Mouse (Mus musculus) lung, postnatal 4 days (tissue): ENCODE results near the gene Piezo1.

ENCODE experiments used
- DNase-seq, 2 experiments: peaks; one replicate each; pipeline ENCODE4 v3.0.0; 2021

The Piezo1 gene

DNA sequence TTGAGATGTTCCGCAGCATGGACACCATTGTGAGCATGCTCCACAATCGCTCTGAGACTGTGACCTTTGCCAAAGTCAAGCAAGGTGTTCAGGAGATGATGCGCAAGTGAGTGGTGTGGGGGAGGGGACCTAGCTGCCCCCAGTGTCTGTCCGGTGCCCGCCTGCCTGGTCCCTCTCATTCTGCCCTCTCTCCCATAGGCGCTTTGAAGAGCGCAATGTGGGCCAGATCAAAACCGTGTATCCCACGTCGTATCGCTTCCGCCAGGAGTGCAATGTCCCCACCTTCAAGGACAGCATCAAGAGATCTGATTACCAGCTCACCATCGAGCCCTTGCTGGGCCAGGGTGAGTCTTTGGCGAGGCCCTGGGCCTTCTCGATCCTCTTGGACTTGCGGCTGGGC is 18.9 kb upstream of the Piezo1 start:
- DNase-seq = no peak

DNA sequence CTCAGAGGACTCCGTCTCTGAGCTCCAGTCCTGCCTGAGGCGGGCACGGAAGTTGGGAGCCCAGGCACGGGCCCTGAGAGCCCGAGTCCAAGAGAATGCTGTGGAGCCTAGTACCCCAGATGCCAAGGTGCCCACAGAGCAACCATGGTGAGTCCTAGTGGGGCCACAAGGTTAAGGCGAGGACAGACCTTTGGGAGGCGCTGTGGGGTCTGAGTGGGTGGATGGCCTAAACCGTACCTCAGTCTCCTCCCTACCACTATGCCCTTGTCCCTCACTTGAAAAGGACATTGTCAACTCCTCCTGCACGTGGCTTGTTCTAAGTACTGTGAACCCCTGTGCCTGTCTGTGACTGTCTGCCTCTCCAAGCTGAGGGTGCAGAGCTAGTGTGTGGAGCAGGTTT is 18.2 kb upstream of the Piezo1 start:
- DNase-seq = no peak

DNA sequence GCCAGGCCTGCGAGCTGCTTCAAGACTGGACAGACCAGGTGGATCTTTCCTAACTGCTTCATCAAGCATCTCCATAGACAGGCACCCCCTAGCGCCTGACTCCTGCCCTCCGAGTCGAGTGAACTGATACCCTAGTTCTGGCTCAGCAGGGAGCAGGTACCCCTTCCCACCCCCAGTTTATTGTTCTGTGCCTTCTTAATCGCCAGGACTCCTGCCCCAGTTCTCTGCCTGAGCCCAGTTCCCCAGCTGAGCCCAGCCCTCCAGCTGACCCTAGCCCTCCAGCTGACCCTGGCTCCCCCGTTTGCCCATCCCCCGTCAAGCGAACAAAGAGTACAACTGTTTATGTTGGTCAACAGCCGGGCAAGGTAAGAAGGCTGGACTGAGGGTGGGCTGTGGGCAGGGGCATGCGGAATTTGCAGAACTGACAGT is 17.8 kb upstream of the Piezo1 start:
- no peak for DNase-seq

DNA sequence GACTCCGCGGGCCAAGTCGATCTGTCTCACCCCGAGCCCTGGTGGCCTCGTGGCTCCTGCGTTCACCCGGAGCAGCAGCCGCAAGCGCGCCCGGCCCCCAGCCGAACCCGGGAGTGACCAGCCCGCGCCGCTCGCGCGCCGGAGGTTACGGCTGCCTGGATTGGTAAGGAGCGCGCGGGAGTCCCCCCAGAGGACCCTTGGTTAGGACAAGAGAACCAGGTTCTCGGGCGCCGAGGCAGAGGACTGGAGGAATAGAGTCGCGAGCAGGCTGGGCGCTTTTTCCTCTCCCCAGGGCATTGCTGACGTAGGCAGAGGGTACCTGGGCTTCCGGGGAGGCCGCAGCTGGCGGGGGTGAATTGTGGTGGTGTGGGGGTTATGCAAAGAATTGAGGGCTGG is 17.0 kb upstream of the Piezo1 start:
- DNase-seq = no peak

DNA sequence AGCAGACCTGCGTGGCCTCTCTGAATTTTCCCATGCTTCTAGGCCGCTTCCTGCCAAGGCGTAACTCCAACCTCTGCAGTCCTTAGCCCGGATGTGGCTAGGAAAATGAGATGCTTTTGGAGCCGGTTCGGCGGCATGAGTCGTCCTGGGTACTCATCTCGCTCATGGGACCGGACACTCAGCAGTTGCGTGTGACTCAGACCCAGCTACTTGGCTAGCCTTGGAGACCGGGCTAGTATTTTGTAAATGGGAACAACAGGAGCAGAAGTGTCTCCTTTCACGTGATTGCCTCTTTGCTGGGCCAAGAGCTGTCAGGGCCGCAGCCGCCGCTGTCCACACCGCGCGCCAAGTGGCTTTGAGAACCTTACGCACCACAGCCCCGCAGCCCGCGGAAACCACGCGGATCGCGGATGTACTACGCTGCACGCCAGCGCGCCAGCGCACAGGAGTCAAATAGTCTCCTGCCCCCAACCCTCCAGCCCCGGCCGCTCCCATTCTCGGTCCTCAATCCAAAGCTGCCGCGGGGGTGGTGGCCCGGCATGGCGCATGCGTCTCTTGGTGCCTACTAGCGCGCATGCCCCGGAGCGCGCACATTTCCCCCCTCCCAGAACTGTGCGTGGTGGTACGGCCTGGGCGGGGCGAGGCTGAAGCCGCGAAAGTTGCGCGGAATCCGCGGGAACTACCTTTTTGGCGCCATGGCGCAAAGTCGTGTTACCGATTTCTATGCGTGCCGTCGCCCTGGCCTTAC is 16.4 kb upstream of the Piezo1 start, which contains the start of gene Cdt1:
Gene Cdt1 (plus strand): TSS at position 655 of the 748 bp plus-strand sequence.
- peak; percentile 97 for DNase-seq

DNA sequence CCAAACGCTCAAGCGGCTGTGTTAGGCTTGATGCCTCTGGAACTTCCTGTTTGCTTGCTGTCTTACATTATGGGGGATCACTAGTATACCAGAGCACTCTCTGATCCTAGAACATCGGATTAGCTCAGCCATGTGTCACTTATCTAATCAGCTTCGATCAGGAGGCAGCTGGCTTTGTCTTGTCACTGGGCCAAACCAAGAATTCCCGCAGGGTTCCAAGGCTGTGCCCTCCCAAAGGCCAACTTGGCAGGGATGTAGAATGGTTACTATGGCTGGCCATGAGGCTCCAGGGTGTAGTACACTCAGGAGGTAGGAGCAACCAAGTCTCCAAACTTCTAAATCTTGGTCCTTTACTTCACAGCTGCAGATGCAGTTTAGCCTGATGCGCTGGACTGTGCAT is 15.6 kb upstream of the Piezo1 start:
- DNase-seq = no peak

DNA sequence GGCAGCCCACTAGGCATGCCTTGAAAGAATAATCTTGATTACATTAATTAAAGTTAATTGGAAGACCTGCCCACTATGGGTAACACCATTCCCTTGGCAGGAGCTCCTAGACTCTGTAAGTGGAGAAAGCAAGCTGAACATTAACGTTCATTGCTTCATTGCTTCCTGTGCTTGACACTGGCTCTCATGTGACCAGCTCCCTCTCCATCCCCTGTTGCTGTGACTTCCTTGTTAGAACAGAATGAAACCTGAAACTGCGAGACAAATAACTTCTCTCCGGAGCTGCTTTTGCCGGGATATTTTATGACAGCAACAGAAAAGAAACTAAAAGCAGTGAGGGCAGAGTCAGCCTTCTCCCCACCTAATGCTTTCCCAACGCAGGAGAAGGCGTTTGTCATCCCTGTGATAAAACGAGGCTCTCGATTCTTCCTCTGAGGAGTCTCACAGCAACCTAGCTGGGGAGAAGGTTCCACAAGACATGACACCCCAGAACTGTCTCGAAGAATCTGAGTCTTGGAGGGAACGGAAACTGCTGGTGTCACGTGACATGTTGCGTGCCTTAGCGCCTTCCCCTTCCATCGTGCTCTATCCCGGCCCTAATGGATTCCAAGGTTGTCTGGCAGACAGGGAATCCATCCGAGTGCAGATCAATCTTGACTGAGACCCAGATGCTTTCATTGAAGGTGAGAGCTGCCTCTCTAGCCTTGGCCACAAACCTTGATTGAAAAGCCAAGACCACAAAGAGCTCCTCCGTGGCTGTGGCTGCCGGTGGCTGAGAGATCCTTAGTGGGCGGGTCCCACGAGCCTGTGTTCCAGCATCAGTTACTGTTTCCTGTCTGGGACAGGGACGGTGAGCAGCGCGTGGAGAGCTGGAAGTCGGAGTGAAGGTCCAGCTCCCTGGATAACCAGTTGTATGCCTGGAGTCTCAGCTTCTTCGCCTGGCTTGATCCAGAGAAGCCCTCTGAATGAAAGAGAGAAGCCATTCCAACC is 13.5 kb upstream of the Piezo1 start:
- DNase-seq = no peak

DNA sequence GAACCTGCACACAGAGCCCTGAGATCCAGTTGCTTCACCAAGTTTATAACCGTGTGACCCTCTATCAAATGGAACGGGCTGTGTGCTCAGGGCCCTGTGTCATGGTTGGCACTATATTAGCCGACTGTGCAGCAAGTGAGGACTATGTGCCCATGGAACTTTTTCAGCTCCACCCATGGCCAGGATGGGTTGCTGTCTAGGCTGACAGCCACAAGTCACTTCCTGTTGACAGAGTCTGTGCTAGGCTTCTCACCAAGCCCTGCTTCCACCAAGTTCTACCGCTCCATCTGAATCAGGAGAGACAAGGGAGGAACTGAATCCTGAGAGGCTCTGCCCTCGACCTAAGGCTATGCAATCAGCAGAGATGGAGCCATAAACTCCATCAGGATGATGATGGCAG is 10.1 kb upstream of the Piezo1 start:
- no peak for DNase-seq

DNA sequence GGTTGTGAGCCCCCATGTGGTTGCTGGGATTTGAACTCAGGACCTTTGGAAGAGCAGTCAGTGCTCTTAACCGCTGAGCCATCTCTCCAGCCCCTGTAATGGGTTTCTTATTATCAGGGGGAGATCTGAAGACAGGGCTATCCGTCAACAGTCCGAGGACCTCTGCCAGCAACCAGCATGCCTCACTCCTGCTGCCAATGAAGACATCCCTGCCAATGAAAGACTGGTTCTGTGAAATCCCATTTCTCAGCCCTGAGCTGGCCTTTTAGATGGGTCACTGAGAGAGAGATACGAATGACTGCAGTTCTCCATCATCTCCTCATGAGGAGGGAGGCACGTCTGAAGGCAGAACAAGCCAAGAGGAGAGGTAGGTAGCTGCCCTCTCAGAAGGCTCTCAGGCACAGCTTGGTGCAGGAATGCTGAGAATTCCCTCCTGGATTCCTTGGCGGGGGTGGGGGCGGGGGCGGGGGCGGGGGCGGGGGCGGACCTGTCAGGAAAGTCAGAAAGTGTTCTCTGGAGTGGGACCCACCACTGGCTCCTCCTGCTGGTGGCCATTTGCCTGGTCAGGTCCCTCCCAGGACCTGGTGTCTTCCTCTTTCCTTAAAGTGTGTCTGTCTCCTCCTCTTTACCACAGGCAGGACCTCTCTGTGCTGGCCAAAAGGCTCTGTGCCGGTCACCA is 7.7 kb upstream of the Piezo1 start:
- DNase-seq = peak; percentile 68 to 74

DNA sequence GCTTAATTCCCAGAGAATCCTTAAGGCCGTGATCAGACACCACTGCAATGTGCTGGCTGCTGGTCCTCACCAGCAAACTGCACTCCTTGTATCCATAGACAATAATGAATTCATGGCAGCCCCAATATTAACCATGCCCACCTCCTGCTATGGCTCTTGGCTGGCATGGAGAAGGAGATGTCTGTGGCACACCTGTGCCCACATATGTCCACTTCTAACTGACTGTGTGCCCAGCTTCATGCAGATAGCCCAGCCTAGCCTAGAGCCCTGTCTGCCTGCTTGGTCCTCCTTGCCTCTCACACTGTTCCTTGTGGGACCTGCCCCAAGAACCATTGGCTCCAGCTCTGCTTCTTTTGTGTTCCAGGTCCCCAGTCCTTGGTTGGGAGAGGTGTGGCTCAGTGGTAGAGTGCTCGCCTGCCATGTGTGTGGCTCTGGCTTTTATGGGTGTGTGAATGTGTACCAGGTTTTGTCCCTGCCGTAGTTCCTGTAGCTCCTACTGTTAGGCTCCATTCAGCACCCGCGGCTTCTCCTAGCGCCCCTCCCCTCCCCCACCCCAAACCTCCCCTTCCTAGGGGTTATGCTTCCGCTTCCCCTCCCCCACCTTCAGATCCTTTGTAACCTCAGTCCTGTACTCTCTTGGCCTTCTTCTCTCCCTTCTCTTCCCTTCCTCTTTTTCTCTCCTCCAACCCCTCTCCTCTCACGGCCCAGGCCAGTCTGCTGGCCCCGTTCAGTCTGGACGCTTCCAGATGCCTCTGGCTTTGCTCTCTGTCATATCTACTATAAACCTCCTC is 6.3 kb upstream of the Piezo1 start:
- no peak for DNase-seq

DNA sequence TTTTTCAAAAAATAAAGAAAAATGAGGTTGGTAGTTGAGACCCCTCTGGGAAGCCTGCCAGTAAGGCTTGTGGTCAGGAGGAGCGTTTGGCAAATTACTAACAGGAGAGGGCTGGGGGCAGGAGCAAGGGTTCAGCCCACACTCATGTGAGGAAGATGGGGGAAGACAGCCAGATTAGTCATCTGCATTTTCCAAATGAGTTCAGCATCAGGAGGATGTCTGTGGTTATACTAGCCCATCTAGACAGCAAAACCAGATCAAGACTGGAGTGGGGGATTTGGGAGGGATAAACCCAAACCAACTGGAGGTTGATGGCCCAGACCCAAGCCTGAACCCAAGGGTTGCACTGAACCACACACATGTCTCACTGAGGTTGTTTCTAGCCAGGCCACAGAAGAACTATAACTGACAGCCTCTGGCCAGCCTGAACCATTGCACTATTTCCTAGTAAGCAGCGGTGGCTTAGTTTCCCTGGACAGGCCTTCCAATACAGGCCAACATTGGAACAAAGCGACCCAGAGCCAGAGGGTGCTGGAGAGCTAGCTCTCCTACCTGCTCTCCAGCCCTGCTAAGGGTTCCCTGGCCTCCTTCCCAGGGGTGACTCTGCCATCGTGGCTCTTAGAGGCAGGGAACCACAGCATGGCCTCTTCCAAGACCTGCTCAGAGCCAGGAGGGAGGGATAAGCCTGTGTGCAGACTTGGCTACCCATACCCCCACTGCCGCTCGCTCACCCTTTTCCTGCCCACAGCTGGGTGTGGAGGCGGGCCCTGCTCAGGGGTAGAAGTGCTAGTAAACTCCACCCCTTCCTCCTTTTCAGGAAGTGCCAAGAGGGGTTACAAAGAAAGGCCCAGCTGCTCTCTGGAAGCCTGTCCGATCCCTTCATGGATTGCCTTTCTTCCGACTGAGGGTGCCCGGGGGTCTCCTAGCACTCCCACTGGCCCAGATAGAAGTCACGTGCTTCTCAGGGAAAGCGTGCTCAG is 5.2 kb upstream of the Piezo1 start:
- DNase-seq = peak; percentile 85 to 90

DNA sequence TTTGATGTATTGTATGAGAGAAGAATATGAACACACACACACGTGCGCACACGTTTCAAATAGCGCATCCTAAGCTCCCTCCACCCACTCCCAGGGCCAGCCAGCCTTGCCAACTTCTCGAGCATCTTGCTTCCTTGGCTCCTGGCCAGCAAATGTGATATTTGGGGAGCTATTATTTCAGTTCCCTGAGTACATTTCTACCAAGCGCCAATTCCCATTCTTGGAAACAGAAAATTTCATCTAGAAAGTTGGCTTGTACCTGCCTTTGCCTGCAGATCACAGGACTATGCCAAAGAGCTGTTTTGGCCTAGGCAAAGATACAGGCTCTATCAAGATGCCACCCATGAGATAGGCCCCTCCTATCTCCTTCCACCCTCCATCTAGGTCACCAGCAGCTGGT is 3.7 kb upstream of the Piezo1 start:
- DNase-seq = no peak

DNA sequence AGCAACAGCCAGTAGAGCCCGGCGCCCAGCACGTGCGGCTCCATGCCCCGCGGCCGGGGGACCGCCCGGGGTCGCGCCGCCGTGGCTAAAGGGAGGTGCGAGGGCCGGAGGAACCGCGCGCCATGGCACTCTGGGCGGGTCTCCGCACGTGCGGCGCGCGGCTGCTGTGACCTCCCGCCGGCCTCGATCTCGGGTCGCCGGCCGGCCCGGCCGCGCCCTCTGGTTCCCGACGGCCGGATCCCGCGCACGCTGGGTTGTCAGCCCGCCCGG is 199 bp downstream of the Piezo1 start:
- no peak for DNase-seq

DNA sequence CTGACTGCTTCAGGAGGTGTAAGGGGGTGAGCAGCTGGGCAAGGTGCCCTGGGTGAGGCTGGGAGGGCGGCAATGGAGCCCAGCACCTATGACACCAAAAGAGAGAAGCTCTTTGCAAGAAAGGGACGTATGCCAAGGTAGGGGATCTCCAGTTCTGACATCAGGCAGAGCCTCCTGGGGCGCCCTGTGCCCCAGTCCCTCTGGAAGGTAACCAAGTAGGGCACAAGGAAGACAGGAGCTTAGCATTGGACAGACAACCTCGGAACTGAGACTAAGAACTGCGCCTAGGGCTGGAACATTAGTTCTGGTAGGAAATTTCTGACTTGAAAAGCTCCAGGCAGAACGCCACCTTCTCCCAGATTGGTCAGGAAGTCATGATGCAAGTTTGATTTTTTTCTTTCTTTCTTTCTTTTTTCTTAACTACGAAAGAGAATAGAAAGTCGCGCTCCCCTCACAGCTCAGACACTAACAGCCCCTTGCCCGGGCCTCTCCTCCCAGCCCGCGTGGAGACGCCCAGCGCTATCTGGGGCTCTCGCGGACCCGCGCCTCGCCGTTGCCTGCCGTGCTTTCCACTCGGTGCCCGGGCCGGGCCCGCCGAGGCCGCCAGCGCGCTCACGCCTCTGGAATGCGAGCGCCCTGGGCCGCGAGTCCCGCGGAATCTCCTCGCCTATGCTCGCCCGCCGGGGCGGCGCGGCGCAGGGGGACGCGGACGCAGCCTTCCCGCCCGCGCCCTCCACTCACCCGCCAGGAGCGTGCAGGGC is 715 bp downstream of the Piezo1 start:
- DNase-seq = peak; percentile 76 to 83

DNA sequence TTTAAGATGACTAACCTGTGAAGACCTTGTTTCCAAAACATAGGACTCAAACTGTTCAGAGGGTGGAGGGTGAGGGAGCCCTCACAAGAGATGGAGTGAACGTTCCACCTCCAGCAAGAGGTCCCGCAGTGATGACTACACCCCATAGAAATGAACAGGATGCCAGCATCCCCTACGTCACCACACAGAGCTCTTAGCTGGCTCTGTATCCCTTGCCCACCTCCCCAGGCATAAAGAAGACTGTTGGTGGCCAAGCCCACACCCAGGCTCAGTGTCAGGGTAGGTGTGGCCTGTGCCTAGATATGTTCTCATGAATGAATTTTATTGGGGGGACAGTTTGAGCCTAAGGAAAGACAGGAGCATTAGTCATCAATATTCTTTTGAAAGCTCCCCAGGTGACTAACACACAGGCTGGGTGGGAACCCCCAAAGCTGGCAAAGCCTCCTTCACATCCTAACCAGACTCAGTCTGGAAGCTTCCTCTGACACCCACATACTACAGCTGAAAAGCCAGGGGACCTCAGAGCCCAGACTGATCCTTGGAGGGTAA is 2.2 kb downstream of the Piezo1 start:
- peak in 1 of 2 experiments; percentile 34 for DNase-seq

DNA sequence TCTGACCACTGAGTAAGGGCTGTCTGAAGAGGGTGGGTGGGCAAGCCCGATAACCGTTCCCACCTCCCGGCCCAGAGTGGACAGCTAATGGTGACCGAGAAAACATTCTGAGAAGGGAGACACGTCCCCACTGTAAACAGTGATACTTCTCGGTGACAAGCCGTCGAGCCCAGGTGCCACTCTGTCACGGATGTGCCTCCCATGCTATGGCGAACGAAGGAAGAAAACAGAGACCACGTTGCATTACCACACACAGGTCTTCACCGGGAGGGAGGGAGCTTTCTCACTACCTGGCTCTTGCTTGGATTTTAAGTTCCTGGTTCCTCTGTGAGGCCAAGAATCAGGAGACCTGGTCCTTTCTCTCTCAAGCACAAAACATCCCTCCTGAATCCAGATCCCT is 2.8 kb downstream of the Piezo1 start:
- DNase-seq = no peak

DNA sequence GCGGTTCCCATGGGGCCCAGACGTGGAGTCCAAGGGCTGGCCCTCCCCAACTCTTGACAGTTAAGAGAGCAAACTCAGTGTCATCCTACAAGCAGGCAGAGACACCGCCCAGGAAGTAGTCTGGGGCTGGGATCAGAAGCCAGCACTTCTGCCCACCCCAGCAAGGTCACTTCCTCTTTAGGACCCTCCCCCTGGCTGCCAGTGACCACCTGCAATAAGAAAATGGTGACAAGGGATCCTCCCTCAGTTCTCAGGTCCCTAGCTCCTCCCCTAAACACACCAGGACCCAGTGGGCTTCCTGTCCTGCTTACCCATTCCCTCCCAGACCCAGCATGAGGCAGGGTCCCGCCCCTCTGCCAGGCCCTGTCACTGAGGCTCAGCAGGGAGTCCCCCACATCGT is 3.3 kb downstream of the Piezo1 start:
- DNase-seq = peak; percentile 71 to 79

DNA sequence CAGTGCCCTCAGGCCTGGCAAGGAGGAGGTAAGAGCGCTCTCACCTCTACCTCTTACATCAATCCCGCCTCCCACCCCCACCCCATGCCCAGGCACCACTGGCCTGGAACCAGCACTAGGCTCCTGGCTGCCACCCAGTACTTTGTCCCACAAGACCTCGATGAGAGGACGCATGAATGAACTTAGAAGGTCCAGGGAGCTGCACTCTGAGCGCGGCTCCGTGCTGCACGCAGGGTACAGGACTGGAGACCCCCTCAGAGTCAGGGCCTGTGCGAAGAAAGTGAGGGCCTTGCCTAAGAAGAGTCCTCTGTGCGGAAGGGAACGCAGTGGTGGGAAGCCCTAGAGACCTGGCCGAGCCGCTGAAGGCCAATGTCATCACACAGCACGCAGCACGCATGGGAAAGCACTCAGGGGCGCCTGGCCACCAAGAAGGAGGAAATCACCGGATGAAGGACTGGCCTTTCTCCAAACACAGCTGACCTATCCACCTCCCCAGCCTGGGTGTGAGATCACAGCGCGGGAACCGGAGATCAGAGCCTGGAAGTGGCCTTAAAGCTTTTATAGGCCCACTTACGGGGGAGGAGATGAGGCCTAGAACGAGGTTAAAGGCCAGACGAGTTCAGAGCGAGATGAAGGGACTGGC is 4.2 kb downstream of the Piezo1 start:
- DNase-seq = peak; percentile 75 to 82

DNA sequence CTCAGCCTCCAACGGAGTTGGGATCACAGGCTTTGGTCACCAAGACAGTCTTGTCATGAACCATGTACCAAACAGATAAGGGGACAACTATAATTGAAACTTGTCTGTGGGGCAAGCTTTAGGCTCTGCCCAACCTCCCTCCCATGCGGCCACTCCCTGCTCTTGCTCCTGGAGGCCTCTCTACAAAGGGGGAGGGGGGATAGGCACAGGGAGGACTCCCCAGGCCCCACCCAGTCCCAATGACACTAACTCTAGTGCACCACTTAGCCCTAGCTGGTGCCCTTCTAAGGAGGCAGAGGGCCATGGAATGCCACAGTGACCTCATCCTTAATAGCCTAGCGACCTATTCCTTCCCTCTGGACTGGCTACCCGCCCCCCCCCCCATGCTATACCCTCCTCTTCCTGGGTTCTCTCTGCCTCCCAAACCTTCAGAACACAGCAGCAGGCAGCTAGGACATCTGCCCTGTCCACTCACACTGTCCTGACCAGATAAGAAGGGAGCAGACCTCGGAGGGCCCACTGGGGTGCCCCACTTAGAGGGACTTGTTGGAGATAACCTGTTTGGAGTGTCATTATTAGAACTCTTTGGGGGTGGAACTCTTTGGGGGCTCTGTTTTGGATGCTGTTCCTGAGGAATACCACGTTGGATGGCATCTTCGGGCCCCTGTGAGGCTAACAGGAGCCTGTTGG is 4.9 kb downstream of the Piezo1 start:
- peak; percentile 30 to 59 for DNase-seq
